Mouse (Mus musculus) intestine, embryonic 16.5 days (tissue): ENCODE data around the gene S100a16. TPM values are rescaled to one million over a fixed set of nuclear protein-coding genes. Genes with fewer than 3 reads are reported as not detected.

Source experiments
- ATAC-seq: fragments of 200-750 bp; cut with Nextera tagmentation; 2 replicates; pipeline ENCODE4 v1.8.0; 2017; ENCODE audit warnings: moderate TSS enrichment, moderate library complexity
- H3K27ac ChIP-seq: fragments of 300-500 bp; sonication (generic); 2 replicates; pipeline ENCODE4 v1.5.1; 2014; ENCODE audit warnings: mild to moderate bottlenecking, low read length
- H3K27me3 ChIP-seq: fragments of 300-500 bp; sonication (generic); replicated peaks from 2 replicates; pipeline ENCODE4 v1.6.1; 2014; ENCODE audit warnings: low read length, control low read depth, mixed read lengths; ENCODE audit not compliant: control insufficient read depth, insufficient read depth
- H3K36me3 ChIP-seq: fragments of 300-500 bp; sonication (generic); 2 replicates; pipeline ENCODE4 v1.6.1; 2014; ENCODE audit warnings: low read length, control low read depth; ENCODE audit not compliant: control insufficient read depth, insufficient read depth
- H3K4me1 ChIP-seq: fragments of 300-500 bp; sonication (generic); 2 replicates; pipeline ENCODE4 v1.6.1; 2014; ENCODE audit warnings: low read length, control low read depth, mixed read lengths; ENCODE audit not compliant: control insufficient read depth, insufficient read depth
- H3K4me2 ChIP-seq: fragments of 300-500 bp; sonication (generic); 2 replicates; pipeline ENCODE4 v1.6.1; 2014; ENCODE audit warnings: low read depth, low read length, control low read depth
- H3K4me3 ChIP-seq: fragments of 300-500 bp; sonication (generic); 2 replicates; pipeline ENCODE4 v1.5.1; 2014; ENCODE audit warnings: mild to moderate bottlenecking, low read length
- H3K9ac ChIP-seq: fragments of 300-500 bp; sonication (generic); 2 replicates; pipeline ENCODE4 v1.6.1; 2014; ENCODE audit warnings: low read depth, low read length
- H3K9me3 ChIP-seq: fragments of 300-500 bp; sonication (generic); 2 replicates; pipeline ENCODE4 v1.6.1; 2016; ENCODE audit warnings: low read length, control low read depth; ENCODE audit not compliant: control insufficient read depth
- WGBS: fragments of 180-500 bp; shearing (Covaris S2); extraction: QIAGEN DNeasy Blood & Tissue Kit; methylation state at CpG from one replicate; pipeline ENCODE4 v1.1.7; 2014; 5-methylcytosine and 5-hydroxymethylcytosine counted together
- polyA plus RNA-seq: library from polyadenylated mRNA; unstranded; fragments of >200 nt; fragmentation: Nextera tagmentation; extraction: Ambion mirVana; gene quantifications from 2 replicates; pipeline ENCODE4 v1.2.1, GENCODE M21; 2015

The S100a16 gene
- polyA plus RNA-seq = 99.1 and 113 TPM in 2 replicates

GRCm38 (mm10) chr3:90537141-90537904, at the start of gene S100a16:
TSS of gene S100a16 (plus strand) at chr3:90537254.
- H3K36me3 ChIP-seq = no peaks in the 10 kb centered on the region
- peak within 1 kb of the TSS; percentile 41 for H3K4me3 ChIP-seq
- 20% methylated on average over 10 of the region's 10 CpGs for WGBS
- H3K4me2 ChIP-seq = peak within 1 kb of the TSS; percentile 48
- H3K4me1 ChIP-seq = peaks cover 17% of the 10 kb centered on the region; the same call in 1 of the 2 replicates
- H3K9me3 ChIP-seq = no peaks in the 10 kb centered on the region
- no peaks in the 10 kb centered on the region for H3K27me3 ChIP-seq
- peak; percentile 92 for ATAC-seq
- peak within 1 kb of the TSS; percentile 57 for H3K27ac ChIP-seq
- peak within 1 kb of the TSS; percentile 59 for H3K9ac ChIP-seq

- Histone ChIP-seq H3K27me3 (no peaks in the 10 kb centered on the region), H3K36me3 (peaks cover 8% of the 10 kb centered on the region)
- ATAC-seq = no peak
Observed at GRCm38 (mm10) chr3:90488576-90488975, 48.5 kb upstream of the S100a16 start.

DNA sequence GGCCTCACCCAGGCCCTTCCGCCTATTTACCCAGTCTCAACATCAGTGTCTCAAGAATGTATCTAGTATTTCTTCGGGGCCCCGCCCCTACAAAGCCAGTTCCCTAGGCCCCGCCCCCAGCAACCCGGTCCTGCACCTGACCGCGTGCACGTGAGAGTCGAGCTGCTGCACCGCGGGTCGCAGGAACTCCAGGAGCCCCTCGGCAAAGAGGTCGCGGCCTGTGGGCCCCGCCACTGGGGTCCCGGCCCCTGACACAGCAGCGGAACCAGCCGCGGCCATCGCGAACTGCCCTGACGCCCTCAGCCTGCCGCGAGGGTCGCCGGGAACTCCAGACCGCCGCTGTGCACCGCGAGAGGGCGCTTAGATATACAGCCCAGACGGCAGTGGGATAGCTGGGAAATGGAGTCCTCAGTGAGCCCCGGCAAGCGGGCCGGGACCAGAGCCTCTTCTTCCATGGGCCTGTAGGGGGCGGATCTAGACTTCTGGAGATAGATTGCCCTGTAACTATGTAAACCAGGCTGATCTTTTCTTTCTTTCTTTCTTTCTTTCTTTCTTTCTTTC, 46.3 kb upstream of the S100a16 start, which contains the start of gene Snapin:
Gene Snapin, minus strand, starts transcription at position 338 of the 561 bp plus-strand sequence.
- peak; percentile 98 for ATAC-seq
- peak within 1 kb of the TSS; percentile 82 for H3K27ac ChIP-seq
- WGBS = under 1% methylated on average over 37 of the region's 37 CpGs
- peak within 1 kb of the TSS; percentile 86 for H3K4me3 ChIP-seq
- peak within 1 kb of the TSS; percentile 89 for H3K9ac ChIP-seq
- H3K4me2 ChIP-seq = peak within 1 kb of the TSS; percentile 73
- peaks cover 8% of the 10 kb centered on the region; the same call in 1 of the 2 replicates for H3K36me3 ChIP-seq
- H3K9me3 ChIP-seq = no peaks in the 10 kb centered on the region
- peaks cover 12% of the 10 kb centered on the region; the same call in 1 of the 2 replicates for H3K4me1 ChIP-seq
- no peaks in the 10 kb centered on the region for H3K27me3 ChIP-seq

More at GRCm38 (mm10) chr3:90488576-90488975, 48.5 kb upstream of the S100a16 start:
- Histone ChIP-seq H3K9me3 (no peaks in the 10 kb centered on the region), H3K9ac (no peak overlapping the region), H3K4me2 (no peak overlapping the region), H3K27ac (no peak overlapping the region), H3K4me1 (peaks cover 5% of the 10 kb centered on the region; the same call in 1 of the 2 replicates), H3K4me3 (no peak overlapping the region)
- 77% methylated on average over 6 of the region's 6 CpGs for WGBS

- Histone ChIP-seq H3K4me3 (no peak overlapping the region), H3K4me1 (peaks cover 12% of the 10 kb centered on the region; the same call in 1 of the 2 replicates), H3K36me3 (peaks cover 7% of the 10 kb centered on the region; the same call in 1 of the 2 replicates), H3K27me3 (no peaks in the 10 kb centered on the region), H3K9me3 (no peaks in the 10 kb centered on the region), H3K27ac (no peak overlapping the region), H3K4me2 (no peak overlapping the region), H3K9ac (no peak overlapping the region)
- 40% methylated on average over 2 of the region's 2 CpGs for WGBS
- ATAC-seq = 0 out of 2 replicates have a peak, but pooled peaks have one; percentile 9
Observed at GRCm38 (mm10) chr3:90491350-90491749, 45.7 kb upstream of the S100a16 start.

DNA sequence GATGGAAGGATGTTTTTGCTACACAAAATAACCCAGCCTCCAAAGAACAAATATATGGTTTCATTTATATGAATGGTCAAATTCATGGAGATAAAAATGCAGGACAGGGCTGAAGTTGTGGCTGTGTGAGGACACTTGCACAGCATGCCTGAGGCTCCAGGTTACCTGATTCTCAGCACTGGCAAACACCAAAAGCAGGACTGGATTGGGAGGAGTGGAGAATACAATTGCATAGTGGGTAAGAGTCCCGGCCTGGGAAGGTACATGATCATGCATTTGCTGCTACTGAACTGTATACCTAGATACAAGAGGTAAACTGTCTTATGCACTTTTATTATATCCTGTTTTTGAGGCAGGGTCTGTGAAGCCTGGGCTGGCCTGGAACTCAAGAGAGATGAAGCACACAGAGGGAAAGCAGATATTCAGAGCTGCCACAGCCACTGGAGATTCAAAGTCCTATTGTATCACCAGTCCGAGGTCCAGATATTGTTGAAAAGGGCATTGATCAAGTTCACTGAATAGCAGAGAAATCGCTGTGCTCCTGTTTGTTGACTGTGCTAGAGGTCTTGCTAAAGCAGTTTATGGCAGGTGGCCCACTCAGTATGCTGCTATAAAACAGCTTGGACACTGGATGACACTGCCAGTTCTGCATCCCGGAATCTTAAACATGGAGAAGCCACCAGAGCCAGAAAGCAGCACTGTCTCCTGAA, 43.1 kb upstream of the S100a16 start:
- peak overlapping the region; percentile 47; the same call in 1 of the 2 replicates for H3K27ac ChIP-seq
- peaks cover 12% of the 10 kb centered on the region; the same call in 1 of the 2 replicates for H3K4me1 ChIP-seq
- peaks cover 11% of the 10 kb centered on the region; the same call in 1 of the 2 replicates for H3K36me3 ChIP-seq
- H3K4me3 ChIP-seq = no peak overlapping the region
- no peak overlapping the region; the same call in 1 of the 2 replicates for H3K9ac ChIP-seq
- H3K4me2 ChIP-seq = 0 out of 2 replicates have a peak overlapping the region, but pooled peaks have one; percentile 3
- no peak for ATAC-seq
- no peaks in the 10 kb centered on the region for H3K9me3 ChIP-seq
- H3K27me3 ChIP-seq = no peaks in the 10 kb centered on the region
- WGBS = 52% methylated on average over 4 of the region's 4 CpGs

DNA sequence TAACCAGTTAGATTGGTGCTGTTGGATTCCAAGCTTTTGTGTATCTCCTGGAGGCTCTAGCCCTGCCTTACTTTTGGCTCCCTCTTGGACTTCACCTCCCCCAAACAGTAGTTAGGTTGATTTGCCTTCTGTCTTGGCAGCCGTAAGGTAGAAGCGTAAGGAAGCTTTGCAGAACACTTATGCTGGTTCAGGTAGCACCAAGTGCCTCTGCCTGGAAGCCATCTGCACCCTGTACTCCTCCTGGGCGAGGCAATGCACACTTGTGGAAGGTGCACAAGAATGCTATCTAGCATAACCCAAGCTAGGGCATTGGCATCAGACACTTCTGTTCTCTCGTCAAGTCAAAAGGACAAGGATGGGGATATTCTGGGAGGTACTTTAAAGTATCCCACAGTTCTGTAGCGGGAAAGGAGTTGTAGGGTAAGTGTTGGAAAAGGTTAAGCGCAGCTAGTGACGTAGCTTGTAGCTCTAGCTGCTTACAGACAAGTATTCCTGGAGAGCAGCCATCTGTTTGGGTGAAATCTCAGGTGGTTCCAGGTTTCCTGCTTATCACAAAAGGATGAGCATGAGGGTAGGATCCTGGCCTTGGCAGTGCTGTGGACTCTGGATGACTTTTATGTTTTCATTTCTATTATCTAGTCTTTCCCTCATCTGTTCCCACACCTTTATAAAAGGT, 41.1 kb upstream of the S100a16 start:
- WGBS = 90% methylated on average over 7 of the region's 7 CpGs
- no peak overlapping the region for H3K4me3 ChIP-seq
- no peak overlapping the region for H3K9ac ChIP-seq
- no peaks in the 10 kb centered on the region for H3K9me3 ChIP-seq
- no peaks in the 10 kb centered on the region for H3K27me3 ChIP-seq
- H3K36me3 ChIP-seq = peaks cover 11% of the 10 kb centered on the region; the same call in 1 of the 2 replicates
- peaks cover 7% of the 10 kb centered on the region; the same call in 1 of the 2 replicates for H3K4me1 ChIP-seq
- ATAC-seq = no peak
- H3K4me2 ChIP-seq = no peak overlapping the region
- H3K27ac ChIP-seq = no peak overlapping the region

DNA sequence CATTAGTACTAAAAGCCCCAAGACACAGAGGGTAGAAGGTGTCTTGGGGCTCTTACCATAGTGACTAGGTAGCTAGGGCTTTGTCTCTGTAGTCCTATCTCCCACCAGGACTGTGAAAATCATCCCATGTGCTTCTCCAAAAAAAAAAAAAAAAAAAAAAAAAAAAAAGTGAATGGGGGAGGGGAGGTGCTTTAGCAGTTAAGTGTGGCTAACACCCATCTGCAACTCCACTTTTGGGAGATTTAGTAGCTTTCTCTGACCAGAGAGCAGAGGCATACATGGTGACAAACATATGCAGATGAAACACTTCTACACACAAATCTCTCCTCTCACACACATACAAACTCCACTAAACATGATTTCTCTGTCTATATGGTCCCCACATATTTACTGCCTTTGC, 39.5 kb upstream of the S100a16 start:
- Histone ChIP-seq H3K4me1 (peaks cover 7% of the 10 kb centered on the region; the same call in 1 of the 2 replicates), H3K9ac (no peak overlapping the region), H3K4me3 (no peak overlapping the region), H3K27me3 (no peaks in the 10 kb centered on the region), H3K36me3 (peaks cover 19% of the 10 kb centered on the region; the same call in 1 of the 2 replicates), H3K27ac (no peak overlapping the region), H3K4me2 (no peak overlapping the region), H3K9me3 (no peaks in the 10 kb centered on the region)
- ATAC-seq = no peak

DNA sequence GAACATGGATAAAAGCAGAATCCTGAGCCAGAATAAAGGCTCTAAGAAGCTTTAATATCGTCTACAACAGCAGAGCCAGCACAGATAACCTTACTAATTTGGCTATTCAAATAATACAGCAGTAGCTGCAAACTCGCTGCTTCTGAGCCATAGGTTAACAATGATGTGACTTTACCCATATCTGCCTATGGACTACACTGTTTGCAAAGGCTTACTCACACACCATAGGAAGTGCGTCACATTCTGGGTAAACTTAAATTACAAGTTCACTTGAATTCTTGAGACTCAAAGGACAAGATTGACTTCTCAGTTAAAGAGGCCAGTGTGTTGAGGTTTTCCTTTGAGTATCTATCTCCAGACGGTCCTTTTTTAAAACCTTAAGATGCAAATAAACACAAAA, 33.6 kb upstream of the S100a16 start:
- ATAC-seq = no peak

More for the DNA sequence above, 33.6 kb upstream of the S100a16 start:
- peaks cover 12% of the 10 kb centered on the region for H3K4me1 ChIP-seq
- H3K9ac ChIP-seq = no peak overlapping the region
- H3K36me3 ChIP-seq = peaks cover 23% of the 10 kb centered on the region; the same call in 1 of the 2 replicates
- no peak overlapping the region for H3K27ac ChIP-seq
- H3K27me3 ChIP-seq = no peaks in the 10 kb centered on the region
- H3K4me3 ChIP-seq = no peak overlapping the region
- 68% methylated on average over 4 of the region's 4 CpGs for WGBS
- H3K9me3 ChIP-seq = no peaks in the 10 kb centered on the region
- H3K4me2 ChIP-seq = no peak overlapping the region
